8 mouse cellular contexts compared by ENCODE assay signal in the genomic region with DNA sequence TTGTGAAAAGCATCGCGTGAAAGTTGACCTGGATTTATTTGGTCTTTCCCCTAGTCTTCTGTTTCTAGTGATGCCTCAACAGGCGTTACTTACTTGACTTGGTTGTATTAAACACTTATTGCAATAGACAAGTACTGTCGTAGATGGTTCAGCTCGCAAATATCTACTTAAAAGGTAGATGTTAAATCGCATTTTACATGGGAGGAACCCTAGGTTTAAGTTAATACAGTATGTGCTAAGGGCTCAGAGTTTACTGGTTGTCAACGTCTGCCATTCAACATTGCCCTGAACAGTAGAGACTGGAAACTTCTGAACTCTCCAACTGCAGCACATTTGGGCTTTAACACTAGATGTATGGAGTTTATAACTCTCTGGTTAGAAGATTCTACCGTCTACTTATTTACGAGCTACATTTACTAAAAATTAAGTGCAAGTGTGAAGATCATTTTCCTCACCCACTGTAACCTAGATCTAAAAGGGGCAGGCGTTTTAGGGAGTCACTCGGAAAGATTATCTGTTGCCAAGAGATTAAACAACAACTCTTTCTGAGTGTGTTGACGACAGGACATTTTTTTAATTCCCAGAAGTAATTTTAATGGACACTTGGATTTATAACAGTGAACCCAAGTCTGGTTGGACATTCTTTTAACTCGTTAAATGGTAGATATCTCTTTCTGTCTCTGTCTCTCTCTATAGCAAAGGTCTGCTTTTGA. TPM values are rescaled to one million over a fixed set of nuclear protein-coding genes. Genes with fewer than 3 reads are reported as not detected.
A peak's percentile ranks its signal among the peaks of the same experiment; 100 is the strongest.
DNase-seq lines count a peak whose midpoint lies in the region; ATAC-seq and TF ChIP-seq lines count a peak whose summit lies in the region.

No protein-coding gene starts in this region.

- ATAC-seq in forebrain, embryonic 15.5 days (replicated peaks) = 0 out of 2 replicates have a peak, but pooled peaks have one; percentile 1
- ATAC-seq in liver, embryonic 15.5 days (ENCODE audit: insufficient read depth) = no peak; the same call in 1 of the 2 replicates

- TF ChIP-seq POLR2A in heart, adult 2 months (IDR thresholded peaks at IDR 0.05; ENCODE audit: insufficient read depth, low read depth, low read length) = no peak

- H3K4me1 ChIP-seq in heart, adult 2 months (ENCODE audit: control insufficient read depth, insufficient read depth, low read length) = peaks cover 4% of the 10 kb centered on the region
- H3K4me1 ChIP-seq in ES-E14 (ENCODE audit: control insufficient read depth in 2 of 2, insufficient read depth in 2 of 2, low read length in 2 of 2, poor library complexity in 1 of 2) = peaks cover 0 to 2% of the 10 kb centered on the region in 2 experiments; a peak in 1 of 4 replicates
- H3K4me1 ChIP-seq in forebrain, embryonic 15.5 days = peaks cover 22% of the 10 kb centered on the region
- peaks cover 16% of the 10 kb centered on the region for H3K4me1 ChIP-seq in liver, embryonic 15.5 days (replicated peaks)

- H3K9ac ChIP-seq in heart, adult 2 months (ENCODE audit: low read depth, low read length) = peak overlapping the region; percentile 91
- H3K9ac ChIP-seq in ES-E14 (ENCODE audit: insufficient read depth, low read depth, low read length, poor library complexity, severe bottlenecking) = peak overlapping the region; percentile 99
- H3K9ac ChIP-seq in forebrain, embryonic 15.5 days (replicated peaks) = peak overlapping the region; percentile 87
- H3K9ac ChIP-seq in liver, embryonic 15.5 days = peak overlapping the region; percentile 88

- no peak for TF ChIP-seq CTCF in heart, adult 2 months (IDR thresholded peaks at IDR 0.05)

- intact Hi-C loops in heart, adult 2 months (cut with DNase I) = loop anchor here (2.0 to 5.0 kb wide), 3 partner anchors 49 to 108 kb away; partner anchors contain the start of genes Adamts6, Cenpk, Nln and Ppwd1

- peak overlapping the region; percentile 53 for H3K4me2 ChIP-seq in forebrain, embryonic 15.5 days (replicated peaks)
- peak overlapping the region; percentile 64 for H3K4me2 ChIP-seq in liver, embryonic 15.5 days

- DNase-seq in heart, adult 2 months = no peak
- no peak for DNase-seq in heart, adult 11 months
- DNase-seq in ES-E14 (ENCODE audit: low read depth, low spot score) = no peak
- DNase-seq in urinary bladder, adult 18-20 months (ENCODE audit: low spot score in 2 of 2) = no peak
- DNase-seq in layer of hippocampus, postnatal 36 days = no peak
- no peak for DNase-seq in ovary, postnatal 36 days (ENCODE audit: low spot score)

- peaks cover 1% of the 10 kb centered on the region for H3K79me2 ChIP-seq in heart, adult 2 months (replicated peaks; ENCODE audit: control insufficient read depth, insufficient read depth, low read length)

- 5% methylated on average over 13 of the region's 13 CpGs for WGBS in heart, adult 2 months
- WGBS in forebrain, embryonic 15.5 days = 20% methylated on average over 13 of the region's 13 CpGs
- 8% methylated on average over 13 of the region's 13 CpGs for WGBS in liver, embryonic 15.5 days (ENCODE audit: insufficient replicate concordance)

- in situ Hi-C loops in ES-E14 (cut with MboI; ENCODE audit: low sequenced_read_pairs in 2 of 2, unreplicated experiment in 2 of 2) = no loop called here

- H3K9me3 ChIP-seq in ES-E14 (ENCODE audit: control insufficient read depth, insufficient read depth, low read depth, low read length) = no peaks in the 10 kb centered on the region
- H3K9me3 ChIP-seq in forebrain, embryonic 15.5 days = no peaks in the 10 kb centered on the region
- no peaks in the 10 kb centered on the region for H3K9me3 ChIP-seq in liver, embryonic 15.5 days (replicated peaks)

- peaks cover 8% of the 10 kb centered on the region for H3K36me3 ChIP-seq in heart, adult 2 months (ENCODE audit: control insufficient read depth, insufficient read depth, low read length)
- peaks cover 2% of the 10 kb centered on the region for H3K36me3 ChIP-seq in ES-E14 (ENCODE audit: control insufficient read depth, insufficient read depth, low read length, poor library complexity, severe bottlenecking)
- H3K36me3 ChIP-seq in forebrain, embryonic 15.5 days = peaks cover 15% of the 10 kb centered on the region
- peaks cover 36% of the 10 kb centered on the region for H3K36me3 ChIP-seq in liver, embryonic 15.5 days (replicated peaks)

- peak overlapping the region; percentile 94 for H3K27ac ChIP-seq in heart, adult 2 months
- H3K27ac ChIP-seq in ES-E14 (ENCODE audit: insufficient read depth, low read depth, low read length, poor library complexity, severe bottlenecking) = no peak overlapping the region
- peak overlapping the region; percentile 79 for H3K27ac ChIP-seq in forebrain, embryonic 15.5 days (replicated peaks)
- peak overlapping the region; percentile 93 for H3K27ac ChIP-seq in liver, embryonic 15.5 days (replicated peaks)

- H3K4me3 ChIP-seq in heart, adult 2 months = peak overlapping the region; percentile 82
- peak overlapping the region; percentile 84 to 100 for H3K4me3 ChIP-seq in ES-E14 (ENCODE audit: insufficient read depth in 1 of 2, low read depth in 1 of 2, low read length in 2 of 2, poor library complexity in 1 of 2, severe bottlenecking in 1 of 2)
- H3K4me3 ChIP-seq in forebrain, embryonic 15.5 days = peak overlapping the region; percentile 74
- peak overlapping the region; percentile 88 for H3K4me3 ChIP-seq in liver, embryonic 15.5 days (replicated peaks)

- H3K27me3 ChIP-seq in heart, adult 2 months (ENCODE audit: control insufficient read depth, insufficient read depth, low read length) = no peaks in the 10 kb centered on the region
- H3K27me3 ChIP-seq in forebrain, embryonic 15.5 days = no peaks in the 10 kb centered on the region
- no peaks in the 10 kb centered on the region for H3K27me3 ChIP-seq in liver, embryonic 15.5 days

- TF ChIP-seq EP300 in heart, adult 2 months (IDR thresholded peaks at IDR 0.05; ENCODE audit: insufficient read depth, low read depth, low read length) = no peak

TF ChIP-seq in ES-E14, 5 proteins besides CTCF, POLR2A, EP300 and RAD21:
- TF ChIP-seq CHD2 (IDR thresholded peaks at IDR 0.05; ENCODE audit: low read depth, low read length) = no peak
- TF ChIP-seq ZC3H11A (IDR thresholded peaks at IDR 0.05; ENCODE audit: borderline replicate concordance, low read depth, low read length) = no peak
- TF ChIP-seq MAFK (IDR thresholded peaks at IDR 0.05; ENCODE audit: insufficient read depth, low read depth, low read length) = no peak
- no peak for TF ChIP-seq ZNF384 (IDR thresholded peaks at IDR 0.05; ENCODE audit: low read depth, low read length)
- no peak for TF ChIP-seq HCFC1 (IDR thresholded peaks at IDR 0.05; ENCODE audit: borderline replicate concordance, insufficient read depth, low read length)

RNA-seq across cellular contexts. Expression of gene Trim23, which starts 0.7 kb away (rescaled TPM):
- 10 to 100 TPM; 20.4 to 22.3 TPM for total RNA-seq in heart, adult 2 months (2021)
- polyA plus RNA-seq in heart, adult 2 months (2012; rRNA removed) = 3.9 and 8.1 TPM in 2 replicates
- 16.3 and 18.9 TPM in 2 replicates for total RNA-seq in ES-E14 (2012; rRNA removed)
- polyA plus RNA-seq in forebrain, embryonic 15.5 days (2015; fragmentation: Nextera tagmentation; extraction: Ambion mirVana) = 36.2 and 41.6 TPM in 2 replicates
- polyA plus RNA-seq in liver, embryonic 15.5 days (2015; fragmentation: Nextera tagmentation; extraction: Ambion mirVana) = 8.2 and 9.1 TPM in 2 replicates
- total RNA-seq in layer of hippocampus, postnatal 36 days (2021) = 10 to 100 TPM; 55.7 to 60.7 TPM

RNA-seq across cellular contexts. Expression of gene Trappc13, which starts 1.1 kb away (rescaled TPM):
- 10 to 100 TPM; 34.3 to 38.1 TPM for total RNA-seq in heart, adult 2 months (2021)
- polyA plus RNA-seq in heart, adult 2 months (2012; rRNA removed) = 7.9 and 15.2 TPM in 2 replicates
- total RNA-seq in ES-E14 (2012; rRNA removed) = 40.8 and 59.0 TPM in 2 replicates
- polyA plus RNA-seq in forebrain, embryonic 15.5 days (2015; fragmentation: Nextera tagmentation; extraction: Ambion mirVana) = 69.5 and 69.7 TPM in 2 replicates
- 21.4 and 22.3 TPM in 2 replicates for polyA plus RNA-seq in liver, embryonic 15.5 days (2015; fragmentation: Nextera tagmentation; extraction: Ambion mirVana)
- total RNA-seq in layer of hippocampus, postnatal 36 days (2021) = 10 to 100 TPM; 56.7 to 58.5 TPM

RNA-seq across cellular contexts. Expression of gene Cenpk, which starts 49.1 kb away (rescaled TPM):
- under 1 TPM; 0.29 to 0.32 TPM for total RNA-seq in heart, adult 2 months (2021)
- polyA plus RNA-seq in heart, adult 2 months (2012; rRNA removed) = not detected in 2 replicates
- total RNA-seq in ES-E14 (2012; rRNA removed) = 6.9 and 13.5 TPM in 2 replicates
- polyA plus RNA-seq in forebrain, embryonic 15.5 days (2015; fragmentation: Nextera tagmentation; extraction: Ambion mirVana) = 25.0 and 33.4 TPM in 2 replicates
- polyA plus RNA-seq in liver, embryonic 15.5 days (2015; fragmentation: Nextera tagmentation; extraction: Ambion mirVana) = 52.7 and 65.2 TPM in 2 replicates
- total RNA-seq in layer of hippocampus, postnatal 36 days (2021) = 1 to 10 TPM in 1 of 2 experiments, under 1 TPM in 1; 0.86 to 1.5 TPM

RNA-seq across cellular contexts. Expression of gene Ppwd1, which starts 49.3 kb away (rescaled TPM):
- total RNA-seq in heart, adult 2 months (2021) = 1 to 10 TPM; 6.3 to 6.8 TPM
- polyA plus RNA-seq in heart, adult 2 months (2012; rRNA removed) = 1.3 and 3.7 TPM in 2 replicates
- 16.6 and 26.2 TPM in 2 replicates for total RNA-seq in ES-E14 (2012; rRNA removed)
- 9.2 and 9.5 TPM in 2 replicates for polyA plus RNA-seq in forebrain, embryonic 15.5 days (2015; fragmentation: Nextera tagmentation; extraction: Ambion mirVana)
- 9.0 and 9.2 TPM in 2 replicates for polyA plus RNA-seq in liver, embryonic 15.5 days (2015; fragmentation: Nextera tagmentation; extraction: Ambion mirVana)
- total RNA-seq in layer of hippocampus, postnatal 36 days (2021) = 10 to 100 TPM; 15.3 to 17.0 TPM
